12 mouse cellular contexts compared by ENCODE assay signal in genomic region chr17:86948801-86949200, GRCm38 (mm10). TPM values are rescaled to one million over a fixed set of nuclear protein-coding genes. Genes with fewer than 3 reads are reported as not detected.
DNase-seq lines count a peak whose midpoint lies in the region; ATAC-seq lines count a peak whose summit lies in the region.
"Had no signal": no experiment of that assay in that cellular context is flagged by ENCODE, and none has a peak within 500 bp of the region (broad histone marks: within the 10 kb centered on the region; RNA-seq: fewer than 3 reads in every experiment).

No protein-coding gene starts in this region.

- DNase-seq in layer of hippocampus, postnatal 10 days (ENCODE audit: low spot score in 2 of 2): peak; percentile 48 to 58
- no peak for DNase-seq in layer of hippocampus, adult 9-11 months
- peak; percentile 61 for DNase-seq in adipocyte (ENCODE audit: low spot score)
- DNase-seq in limb, embryonic 10.5 days (ENCODE audit: low spot score): no peak
- DNase-seq in thymus, postnatal 36 days: no peak
- DNase-seq: kidney, postnatal 36 days; left cerebral cortex, postnatal 4 days; thymus, postnatal 4 days had no signal

- peaks cover 12% of the 10 kb centered on the region for H3K4me1 ChIP-seq in embryonic facial prominence, embryonic 15.5 days
- H3K4me1 ChIP-seq in limb, embryonic 10.5 days: peaks cover 10% of the 10 kb centered on the region
- H3K4me1 ChIP-seq: lung, embryonic 15.5 days had no signal

- H3K4me3 ChIP-seq in embryonic facial prominence, embryonic 15.5 days (replicated peaks): no peak overlapping the region
- H3K4me3 ChIP-seq in limb, embryonic 10.5 days: no peak overlapping the region
- H3K4me3 ChIP-seq: lung, embryonic 15.5 days had no signal

- H3K27me3 ChIP-seq in embryonic facial prominence, embryonic 15.5 days: no peaks in the 10 kb centered on the region
- no peaks in the 10 kb centered on the region for H3K27me3 ChIP-seq in limb, embryonic 10.5 days (ENCODE audit: low read depth, poor library complexity, severe bottlenecking)
- H3K27me3 ChIP-seq: lung, embryonic 15.5 days had no signal

- peak; percentile 36; the same call in 1 of the 2 replicates for ATAC-seq in embryonic facial prominence, embryonic 15.5 days (ENCODE audit: insufficient number of reproducible peaks, low FRiP score, low TSS enrichment, low read depth)
- no peak for ATAC-seq in megakaryocyte-erythroid progenitor cell, adult 5-6 weeks (replicated peaks; ENCODE audit: low FRiP score, low TSS enrichment, poor library complexity, severe bottlenecking)
- ATAC-seq: inflammation-experienced regulatory T-cells, adult 6 months had no signal

- 57% methylated on average over 6 of the region's 6 CpGs for WGBS in embryonic facial prominence, embryonic 15.5 days
- 79% methylated on average over 6 of the region's 6 CpGs for WGBS in limb, embryonic 10.5 days

- no peaks in the 10 kb centered on the region for H3K9me3 ChIP-seq in embryonic facial prominence, embryonic 15.5 days (replicated peaks)
- H3K9me3 ChIP-seq in limb, embryonic 10.5 days (replicated peaks): no peaks in the 10 kb centered on the region
- H3K9me3 ChIP-seq: lung, embryonic 15.5 days had no signal

- no peak overlapping the region for H3K4me2 ChIP-seq in embryonic facial prominence, embryonic 15.5 days (replicated peaks)
- H3K4me2 ChIP-seq: lung, embryonic 15.5 days had no signal

- no peak overlapping the region for H3K9ac ChIP-seq in embryonic facial prominence, embryonic 15.5 days
- H3K9ac ChIP-seq: lung, embryonic 15.5 days had no signal

- H3K36me3 ChIP-seq in embryonic facial prominence, embryonic 15.5 days: no peaks in the 10 kb centered on the region
- H3K36me3 ChIP-seq in limb, embryonic 10.5 days: no peaks in the 10 kb centered on the region
- H3K36me3 ChIP-seq: lung, embryonic 15.5 days had no signal

- H3K27ac ChIP-seq in embryonic facial prominence, embryonic 15.5 days (replicated peaks): no peak overlapping the region
- 0 out of 2 replicates have a peak overlapping the region, but pooled peaks have one; percentile 8 for H3K27ac ChIP-seq in limb, embryonic 10.5 days
- H3K27ac ChIP-seq: lung, embryonic 15.5 days had no signal

RNA-seq across cellular contexts. Expression of gene Atp6v1e2, which starts 1.1 kb away (rescaled TPM):
- under 1 TPM in 1 of 2 experiments, not detected in 1; 0.37 TPM for total RNA-seq in layer of hippocampus, postnatal 10 days (2021)
- not detected in 2 replicates for polyA plus RNA-seq in embryonic facial prominence, embryonic 15.5 days (2015; fragmentation: Nextera tagmentation; extraction: Ambion mirVana)
- polyA plus RNA-seq in limb, embryonic 10.5 days (2016; fragmentation: Nextera tagmentation; extraction: Ambion mirVana): not detected in 2 replicates
- total RNA-seq in megakaryocyte-erythroid progenitor cell, adult 5-6 weeks (2014; fragmentation: Nextera tagmentation): not detected in 2 replicates
- total RNA-seq in megakaryocyte-erythroid progenitor cell, adult 5-6 weeks (2017): not detected in 2 replicates
- total RNA-seq: left cerebral cortex, postnatal 4 days had no signal
- polyA plus RNA-seq: inflammation-experienced regulatory T-cells, adult 6 months; lung, embryonic 15.5 days had no signal

RNA-seq across cellular contexts. Expression of gene Rhoq, which starts 14.1 kb away (rescaled TPM):
- 10 to 100 TPM; 38.6 to 39.4 TPM for total RNA-seq in layer of hippocampus, postnatal 10 days (2021)
- polyA plus RNA-seq in embryonic facial prominence, embryonic 15.5 days (2015; fragmentation: Nextera tagmentation; extraction: Ambion mirVana): 24.2 and 28.1 TPM in 2 replicates
- 10.5 and 13.3 TPM in 2 replicates for polyA plus RNA-seq in limb, embryonic 10.5 days (2016; fragmentation: Nextera tagmentation; extraction: Ambion mirVana)
- total RNA-seq in megakaryocyte-erythroid progenitor cell, adult 5-6 weeks (2014; fragmentation: Nextera tagmentation): 0.13 and 2.8 TPM in 2 replicates
- total RNA-seq in megakaryocyte-erythroid progenitor cell, adult 5-6 weeks (2017): 1.5 and 2.9 TPM in 2 replicates

RNA-seq across cellular contexts. Expression of gene Tmem247, which starts 31.7 kb away (rescaled TPM):
- total RNA-seq in layer of hippocampus, postnatal 10 days (2021): not detected
- polyA plus RNA-seq in embryonic facial prominence, embryonic 15.5 days (2015; fragmentation: Nextera tagmentation; extraction: Ambion mirVana): not detected in 2 replicates
- polyA plus RNA-seq in limb, embryonic 10.5 days (2016; fragmentation: Nextera tagmentation; extraction: Ambion mirVana): not detected in 2 replicates
- not detected in 2 replicates for total RNA-seq in megakaryocyte-erythroid progenitor cell, adult 5-6 weeks (2014; fragmentation: Nextera tagmentation)
- not detected in 2 replicates for total RNA-seq in megakaryocyte-erythroid progenitor cell, adult 5-6 weeks (2017)
- total RNA-seq: left cerebral cortex, postnatal 4 days had no signal
- polyA plus RNA-seq: inflammation-experienced regulatory T-cells, adult 6 months; lung, embryonic 15.5 days had no signal

Comparison
In these comparisons a context has a peak if more than half of its experiments do, and no peak if none do; other contexts are left out.
1. DNase-seq: peak in layer of hippocampus, postnatal 10 days (2 of 2) and adipocyte (single experiment); none in layer of hippocampus, adult 9-11 months (single experiment), limb, embryonic 10.5 days (single experiment) and thymus, postnatal 36 days (0 of 2).
2. RNA of gene Rhoq, which starts 14.1 kb away (total RNA-seq): 38.6 to 39.4 TPM in layer of hippocampus, postnatal 10 days; 0.13 to 2.9 TPM in megakaryocyte-erythroid progenitor cell, adult 5-6 weeks; every median in the first group is over 10 times any median in the second.